Mouse (Mus musculus): ENCODE results near the gene 2010300C02Rik.

Gene 2010300C02Rik

GRCm38 (mm10) chr1:37579686-37580085, 140.2 kb downstream of the 2010300C02Rik start:
- no peak for DNase-seq (ENCODE audit: low read depth, low spot score)

GRCm38 (mm10) chr1:37572528-37573272, 147.2 kb downstream of the 2010300C02Rik start:
- DNase-seq (ENCODE audit: low read depth, low spot score), result no peak

DNA sequence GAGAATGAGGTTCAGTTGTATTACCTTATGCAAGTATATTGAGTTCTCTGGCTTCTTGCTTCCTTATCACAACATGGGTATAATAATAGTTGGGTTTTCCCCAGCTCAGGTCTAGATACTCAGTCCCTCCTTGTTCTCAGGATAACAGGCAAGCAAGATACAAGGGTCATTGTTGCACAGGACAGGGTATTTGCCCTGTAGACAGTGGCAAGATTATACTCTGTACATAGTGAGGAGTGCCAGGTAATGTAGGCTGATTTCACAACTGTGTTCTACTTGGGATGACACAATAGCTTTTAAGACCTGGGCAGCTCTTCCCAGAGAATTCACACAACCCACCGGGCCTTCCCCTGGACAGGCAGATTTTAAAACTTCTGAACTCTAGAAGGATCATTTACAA, 151.5 kb downstream of the 2010300C02Rik start:
- no peak for DNase-seq (ENCODE audit: low read depth, low spot score)

- no peak for DNase-seq (ENCODE audit: low read depth, low spot score)
These were observed 153.1 kb downstream of the 2010300C02Rik start for GRCm38 (mm10) chr1:37566754-37567153.

GRCm38 (mm10) chr1:37566344-37566743, 153.5 kb downstream of the 2010300C02Rik start:
- no peak for DNase-seq (ENCODE audit: low read depth, low spot score)

DNA sequence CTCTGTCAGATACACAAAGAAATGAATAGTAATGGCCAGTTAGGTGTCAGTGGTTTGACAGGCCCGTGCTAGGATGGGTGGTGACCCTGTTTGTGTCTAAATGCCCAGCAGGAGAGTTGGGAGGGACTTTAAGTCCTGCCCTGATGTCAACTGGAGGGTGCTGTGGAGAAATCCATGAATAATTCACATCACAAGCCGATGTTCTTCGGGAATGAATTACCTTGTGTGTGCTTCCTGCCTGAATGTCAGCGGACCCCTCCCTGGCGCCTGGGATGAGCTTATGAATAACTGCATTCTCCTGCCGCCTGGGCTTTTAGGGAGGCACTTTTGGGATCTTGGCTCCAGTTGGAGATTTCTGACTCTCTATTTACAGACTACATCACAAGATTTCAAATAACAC, 154.5 kb downstream of the 2010300C02Rik start:
- DNase-seq (ENCODE audit: low read depth, low spot score), result no peak

- DNase-seq (ENCODE audit: low read depth, low spot score), result no peak
These were observed 157.9 kb downstream of the 2010300C02Rik start for GRCm38 (mm10) chr1:37561955-37562354.

All from embryo, embryonic 11.5 days (tissue).